In the genomic region with DNA sequence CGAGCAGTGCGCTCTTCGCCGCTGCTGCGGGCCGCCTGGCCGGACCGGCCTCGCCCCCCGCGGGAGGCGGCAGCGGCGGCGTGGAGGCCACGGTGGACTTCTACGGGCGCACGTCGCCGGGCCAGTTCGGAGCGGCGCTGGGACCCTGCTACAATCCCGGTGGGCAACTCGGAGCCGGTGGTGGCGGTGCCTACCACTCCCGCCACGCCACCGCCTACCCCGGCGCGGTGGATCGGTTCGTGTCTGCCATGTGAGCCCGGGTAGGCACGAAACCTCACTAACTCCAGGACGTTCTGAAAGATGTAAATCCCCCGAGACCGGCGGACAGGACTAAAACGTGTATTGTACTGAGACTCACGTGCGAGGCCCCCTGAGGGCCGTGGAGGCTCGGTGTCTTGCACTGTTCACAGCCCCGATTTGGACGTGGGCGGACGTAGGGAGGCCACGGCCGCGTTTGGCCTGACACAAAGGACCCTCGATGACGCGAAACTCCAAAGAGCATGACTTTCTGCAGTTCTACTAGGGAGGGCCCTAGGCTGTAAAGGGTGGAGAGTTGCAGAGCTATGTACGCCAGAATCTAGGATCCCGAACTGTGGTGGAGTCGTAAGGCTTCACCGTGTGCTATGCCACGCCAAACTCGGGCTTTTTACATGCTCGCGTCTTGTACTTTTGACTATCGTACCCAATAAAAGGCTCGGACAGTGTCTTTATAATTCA, we compare ENCODE assay signal across 9 mouse cellular contexts. TPM values are rescaled to one million over a fixed set of nuclear protein-coding genes. Genes with fewer than 3 reads are reported as not detected.
DNase-seq lines count a peak whose midpoint lies in the region; ATAC-seq lines count a peak whose summit lies in the region.
"Had no signal": no experiment of that assay in that cellular context is flagged by ENCODE, and none has a peak within 500 bp of the region (broad histone marks: within the 10 kb centered on the region; RNA-seq: fewer than 3 reads in every experiment).

No protein-coding gene starts in this region.

- H3K9me3 ChIP-seq in heart, embryonic 15.5 days (replicated peaks): no peaks in the 10 kb centered on the region
- no peaks in the 10 kb centered on the region for H3K9me3 ChIP-seq in hindbrain, embryonic 12.5 days (replicated peaks)
- no peaks in the 10 kb centered on the region for H3K9me3 ChIP-seq in midbrain, embryonic 13.5 days

- H3K27me3 ChIP-seq in heart, embryonic 15.5 days: peaks cover 100% of the 10 kb centered on the region
- peaks cover 97% of the 10 kb centered on the region for H3K27me3 ChIP-seq in hindbrain, embryonic 12.5 days
- H3K27me3 ChIP-seq in midbrain, embryonic 13.5 days: peaks cover 99% of the 10 kb centered on the region

- peak overlapping the region; percentile 61 for H3K4me2 ChIP-seq in heart, embryonic 15.5 days
- peak overlapping the region; percentile 44 for H3K4me2 ChIP-seq in hindbrain, embryonic 12.5 days (replicated peaks)
- H3K4me2 ChIP-seq in midbrain, embryonic 13.5 days (replicated peaks): peak overlapping the region; percentile 52

- ATAC-seq in heart, embryonic 15.5 days (replicated peaks; ENCODE audit: insufficient number of reproducible peaks, insufficient read depth, low FRiP score, low read depth): 0 out of 2 replicates have a peak, but pooled peaks have one; percentile 15
- ATAC-seq in hindbrain, embryonic 12.5 days (ENCODE audit: low FRiP score): no peak
- ATAC-seq in midbrain, embryonic 13.5 days: no peak

- WGBS in heart, embryonic 15.5 days: 4% methylated on average over 66 of the region's 67 CpGs
- 4% methylated on average over 63 of the region's 67 CpGs for WGBS in hindbrain, embryonic 12.5 days
- WGBS in midbrain, embryonic 13.5 days: 2% methylated on average over 62 of the region's 67 CpGs

- peak overlapping the region; percentile 43 for H3K4me3 ChIP-seq in heart, embryonic 15.5 days
- H3K4me3 ChIP-seq in hindbrain, embryonic 12.5 days: peak overlapping the region; percentile 38
- H3K4me3 ChIP-seq in midbrain, embryonic 13.5 days (replicated peaks): peak overlapping the region; percentile 40; the same call in 1 of the 2 replicates

- peaks cover 22% of the 10 kb centered on the region for H3K4me1 ChIP-seq in heart, embryonic 15.5 days (replicated peaks)
- H3K4me1 ChIP-seq in hindbrain, embryonic 12.5 days: peaks cover 12% of the 10 kb centered on the region
- H3K4me1 ChIP-seq in midbrain, embryonic 13.5 days (replicated peaks): peaks cover 21% of the 10 kb centered on the region

- no peak overlapping the region for H3K27ac ChIP-seq in heart, embryonic 15.5 days
- H3K27ac ChIP-seq in hindbrain, embryonic 12.5 days: no peak overlapping the region
- H3K27ac ChIP-seq in midbrain, embryonic 13.5 days: no peak overlapping the region

- no peak for DNase-seq in heart, adult 9 months (ENCODE audit: low spot score in 2 of 2)
- DNase-seq in R1 (ENCODE audit: low read depth, low spot score): peak; percentile 41
- DNase-seq in spleen, adult 12 weeks (ENCODE audit: low spot score): no peak
- DNase-seq in Muller cell, postnatal 12 days (ENCODE audit: inconsistent ontology term): no peak
- no peak for DNase-seq in left cerebral cortex, postnatal 4 days
- DNase-seq: kidney, adult 2 months had no signal

- H3K9ac ChIP-seq in heart, embryonic 15.5 days: no peak overlapping the region
- no peak overlapping the region for H3K9ac ChIP-seq in hindbrain, embryonic 12.5 days
- no peak overlapping the region for H3K9ac ChIP-seq in midbrain, embryonic 13.5 days (replicated peaks)

- intact Hi-C loops in left cerebral cortex, postnatal 4 days (cut with DNase I): loop anchor here (10.0 kb wide), 1 partner anchor 140 kb away; no protein-coding TSS in a partner anchor

- H3K36me3 ChIP-seq in heart, embryonic 15.5 days: no peaks in the 10 kb centered on the region
- no peaks in the 10 kb centered on the region for H3K36me3 ChIP-seq in hindbrain, embryonic 12.5 days
- no peaks in the 10 kb centered on the region for H3K36me3 ChIP-seq in midbrain, embryonic 13.5 days

RNA-seq across cellular contexts. Expression of a gene that starts 1.8 kb away (rescaled TPM):
- polyA plus RNA-seq in heart, embryonic 15.5 days (2015; fragmentation: Nextera tagmentation; extraction: Ambion mirVana): not detected in 2 replicates
- 0.09 TPM in 1 of 2 replicates, not detected in the other for polyA plus RNA-seq in hindbrain, embryonic 12.5 days (2016; fragmentation: Nextera tagmentation; extraction: Ambion mirVana)
- not detected in 2 replicates for polyA plus RNA-seq in midbrain, embryonic 13.5 days (2015; fragmentation: Nextera tagmentation; extraction: Ambion mirVana)
- not detected for total RNA-seq in left cerebral cortex, postnatal 4 days (2021)
- polyA plus RNA-seq: kidney, adult 2 months had no signal

RNA-seq across cellular contexts. Expression of a gene that starts 44.0 kb away (rescaled TPM):
- polyA plus RNA-seq in heart, embryonic 15.5 days (2015; fragmentation: Nextera tagmentation; extraction: Ambion mirVana): 7.8 and 8.7 TPM in 2 replicates
- 8.1 and 9.0 TPM in 2 replicates for polyA plus RNA-seq in hindbrain, embryonic 12.5 days (2016; fragmentation: Nextera tagmentation; extraction: Ambion mirVana)
- 7.8 and 9.2 TPM in 2 replicates for polyA plus RNA-seq in midbrain, embryonic 13.5 days (2015; fragmentation: Nextera tagmentation; extraction: Ambion mirVana)
- 1 to 10 TPM; 3.4 to 6.3 TPM for total RNA-seq in left cerebral cortex, postnatal 4 days (2021)
